Mouse (Mus musculus) MEL (cell line): ENCODE results near the gene Dll1. TPM values are rescaled to one million over a fixed set of nuclear protein-coding genes. Genes with fewer than 3 reads are reported as not detected.

ENCODE experiments used
- DNase-seq: peaks from one replicate; pipeline ENCODE4 v3.0.0; 2011; ENCODE audit warnings: low read depth, low spot score
- H3K27ac ChIP-seq: 2 replicates; pipeline ENCODE4 v1.5.1; 2012; ENCODE audit warnings: low read depth, mild to moderate bottlenecking, control low read depth, low read length, moderate library complexity; ENCODE audit not compliant: control insufficient read depth
- H3K27me3 ChIP-seq, 2 experiments: fragments of 150-350 bp in 1 of 2; sonication (generic) in 1 of 2; 2 replicates each; pipeline ENCODE4 v1.6.1; 2012; ENCODE audit warnings: low read length in 2 of 2, mild to moderate bottlenecking in 2 of 2, improper control_type of control experiment in 1 of 2, moderate library complexity in 1 of 2; ENCODE audit not compliant: insufficient read depth in 2 of 2, control insufficient read depth in 1 of 2
- H3K36me3 ChIP-seq, 2 experiments: 2 replicates each; pipeline ENCODE4 v1.6.1; 2012 to 2014; ENCODE audit warnings: low read length in 2 of 2, improper control_type of control experiment in 1 of 2, inconsistent platforms in 1 of 2, mild to moderate bottlenecking in 1 of 2; ENCODE audit not compliant: insufficient read depth in 2 of 2, control insufficient read depth in 1 of 2
- H3K4me1 ChIP-seq, 2 experiments: fragments of 150-350 bp in 1 of 2; sonication (generic) in 1 of 2; 2 replicates each; pipeline ENCODE4 v1.6.1; 2012; ENCODE audit warnings: low read length in 2 of 2, improper control_type of control experiment in 1 of 2, mild to moderate bottlenecking in 1 of 2; ENCODE audit not compliant: insufficient read depth in 2 of 2, control insufficient read depth in 1 of 2
- H3K4me3 ChIP-seq, 2 experiments: fragments of 150-350 bp in 1 of 2; sonication (generic) in 1 of 2; 2 replicates each; pipeline ENCODE4 v1.5.1; 2012; ENCODE audit warnings: low read depth in 2 of 2, low read length in 2 of 2, mild to moderate bottlenecking in 2 of 2, moderate library complexity in 2 of 2, control low read depth in 1 of 2, improper control_type of control experiment in 1 of 2; ENCODE audit not compliant: control insufficient read depth in 1 of 2, insufficient read depth in 1 of 2
- H3K79me2 ChIP-seq: 2 replicates; pipeline ENCODE4 v1.6.1; 2012; ENCODE audit warnings: mild to moderate bottlenecking, low read length, moderate library complexity; ENCODE audit not compliant: control insufficient read depth, poor library complexity, insufficient read depth
- H3K9ac ChIP-seq: 2 replicates; pipeline ENCODE4 v1.6.1; 2012; ENCODE audit warnings: low read depth, mild to moderate bottlenecking, control low read depth, low read length, moderate library complexity; ENCODE audit not compliant: control insufficient read depth, poor library complexity, severe bottlenecking
- H3K9me3 ChIP-seq: fragments of 150-350 bp; sonication (generic); replicated peaks from 2 replicates; pipeline ENCODE4 v1.6.1; 2012; ENCODE audit warnings: mild to moderate bottlenecking, low read length, improper control_type of control experiment, moderate library complexity; ENCODE audit not compliant: insufficient read depth
- BHLHE40 ChIP-seq: IDR thresholded peaks from 2 replicates; pipeline ENCODE4 v1.6.1; 2012; ENCODE audit warnings: low read depth, mild to moderate bottlenecking, inconsistent platforms, low read length, improper control_type of control experiment, borderline replicate concordance
- CHD1 ChIP-seq: IDR thresholded peaks from 2 replicates; pipeline ENCODE4 v1.6.1; 2012; ENCODE audit warnings: low read depth, mild to moderate bottlenecking, inconsistent platforms, low read length, improper control_type of control experiment
- CHD2 ChIP-seq: IDR thresholded peaks from 2 replicates; pipeline ENCODE4 v1.6.1; 2011; ENCODE audit warnings: low read length, improper control_type of control experiment
- CTCF ChIP-seq, 3 experiments: IDR thresholded peaks in 2 of 3; conservative IDR thresholded peaks in 1 of 3; 2 replicates each; pipeline ENCODE4 v1.5.1; 2011 to 2012; ENCODE audit warnings: low read length in 3 of 3, low read depth in 2 of 3, mild to moderate bottlenecking in 2 of 3, improper control_type of control experiment in 1 of 3, inconsistent platforms in 1 of 3, mixed read lengths in 1 of 3, moderate library complexity in 1 of 3; ENCODE audit not compliant: control insufficient read depth in 1 of 3, insufficient read depth in 1 of 3, poor library complexity in 1 of 3, severe bottlenecking in 1 of 3
- ELF1 ChIP-seq: IDR thresholded peaks from 2 replicates; pipeline ENCODE4 v1.6.1; 2014; ENCODE audit warnings: low read depth, mild to moderate bottlenecking, inconsistent platforms, low read length, improper control_type of control experiment, moderate library complexity
- EP300 ChIP-seq, 2 experiments: IDR thresholded peaks; 2 replicates each; pipeline ENCODE4 v1.6.1; 2011; ENCODE audit warnings: improper control_type of control experiment in 2 of 2, low read length in 2 of 2, low read depth in 1 of 2, mild to moderate bottlenecking in 1 of 2
- ETS1 ChIP-seq: IDR thresholded peaks from 2 replicates; pipeline ENCODE4 v1.6.1; 2012; ENCODE audit warnings: low read depth, mild to moderate bottlenecking, inconsistent platforms, low read length, improper control_type of control experiment, moderate library complexity
- GABPA ChIP-seq: IDR thresholded peaks from 2 replicates; pipeline ENCODE4 v1.6.1; 2012; ENCODE audit warnings: low read depth, mild to moderate bottlenecking, inconsistent platforms, low read length, improper control_type of control experiment, moderate library complexity
- GATA1 ChIP-seq: IDR thresholded peaks from 2 replicates; pipeline ENCODE4 v1.6.1; 2011; ENCODE audit warnings: low read depth, low read length, improper control_type of control experiment
- HCFC1 ChIP-seq: IDR thresholded peaks from 2 replicates; pipeline ENCODE4 v1.6.1; 2012; ENCODE audit warnings: low read depth, mild to moderate bottlenecking, inconsistent platforms, low read length, improper control_type of control experiment, moderate library complexity
- KAT2A ChIP-seq: conservative IDR thresholded peaks from 2 replicates; pipeline ENCODE4 v1.6.1; 2012; ENCODE audit warnings: low read depth, low read length, improper control_type of control experiment, inconsistent platforms
- MAFK ChIP-seq: IDR thresholded peaks from 2 replicates; pipeline ENCODE4 v1.6.1; 2011; ENCODE audit warnings: low read depth, mild to moderate bottlenecking, low read length, improper control_type of control experiment, borderline replicate concordance
- MAZ ChIP-seq: IDR thresholded peaks from 2 replicates; pipeline ENCODE4 v1.6.1; 2012; ENCODE audit warnings: low read depth, mild to moderate bottlenecking, inconsistent platforms, low read length, improper control_type of control experiment
- MXI1 ChIP-seq: IDR thresholded peaks from 2 replicates; pipeline ENCODE4 v1.6.1; 2011; ENCODE audit warnings: mild to moderate bottlenecking, low read depth, low read length, improper control_type of control experiment
- NELFE ChIP-seq: IDR thresholded peaks from 2 replicates; pipeline ENCODE4 v1.6.1; 2011; ENCODE audit warnings: low read depth, low read length, improper control_type of control experiment
- NRF1 ChIP-seq: IDR thresholded peaks from 2 replicates; pipeline ENCODE4 v1.6.1; 2014; ENCODE audit warnings: low read depth, mild to moderate bottlenecking, inconsistent platforms, low read length, improper control_type of control experiment, moderate library complexity; ENCODE audit not compliant: poor library complexity, insufficient read depth, severe bottlenecking
- POLR2A ChIP-seq, 2 experiments: IDR thresholded peaks; 2 replicates each; pipeline ENCODE4 v1.6.1; 2011 to 2012; ENCODE audit warnings: low read length in 2 of 2, mild to moderate bottlenecking in 2 of 2, control low read depth in 1 of 2, improper control_type of control experiment in 1 of 2, low read depth in 1 of 2, moderate library complexity in 1 of 2; ENCODE audit not compliant: control insufficient read depth in 1 of 2, insufficient read depth in 1 of 2, poor library complexity in 1 of 2
- POLR2AphosphoS2 ChIP-seq: IDR thresholded peaks from 2 replicates; pipeline ENCODE4 v1.6.1; 2011; ENCODE audit warnings: low read length, improper control_type of control experiment
- RAD21 ChIP-seq: IDR thresholded peaks from 2 replicates; pipeline ENCODE4 v1.6.1; 2011; ENCODE audit warnings: mild to moderate bottlenecking, low read depth, low read length, improper control_type of control experiment
- SIN3A ChIP-seq: IDR thresholded peaks from 2 replicates; pipeline ENCODE4 v1.6.1; 2012; ENCODE audit warnings: low read length, improper control_type of control experiment, inconsistent platforms
- SMC3 ChIP-seq: IDR thresholded peaks from 2 replicates; pipeline ENCODE4 v1.6.1; 2011; ENCODE audit warnings: low read depth, low read length, improper control_type of control experiment
- UBTF ChIP-seq: IDR thresholded peaks from 2 replicates; pipeline ENCODE4 v1.6.1; 2012; ENCODE audit warnings: low read depth, mild to moderate bottlenecking, inconsistent platforms, low read length, improper control_type of control experiment, moderate library complexity, borderline replicate concordance; ENCODE audit not compliant: insufficient read depth
- USF1 ChIP-seq: IDR thresholded peaks from 2 replicates; pipeline ENCODE4 v1.6.1; 2014; ENCODE audit warnings: low read depth, mild to moderate bottlenecking, inconsistent platforms, low read length, improper control_type of control experiment, moderate library complexity
- USF2 ChIP-seq, 2 experiments: IDR thresholded peaks; 2 replicates each; pipeline ENCODE4 v1.6.1; 2011 to 2012; ENCODE audit warnings: improper control_type of control experiment in 2 of 2, low read length in 2 of 2, borderline replicate concordance in 1 of 2, inconsistent platforms in 1 of 2, low read depth in 1 of 2, mild to moderate bottlenecking in 1 of 2; ENCODE audit not compliant: insufficient read depth in 1 of 2
- ZC3H11A ChIP-seq: IDR thresholded peaks from 2 replicates; pipeline ENCODE4 v1.6.1; 2012; ENCODE audit warnings: low read depth, mild to moderate bottlenecking, inconsistent platforms, low read length, improper control_type of control experiment
- ZMIZ1 ChIP-seq: IDR thresholded peaks from 2 replicates; pipeline ENCODE4 v1.6.1; 2012; ENCODE audit warnings: low read depth, mild to moderate bottlenecking, inconsistent platforms, low read length, improper control_type of control experiment, moderate library complexity
- polyA plus RNA-seq, 2 experiments: library from polyadenylated mRNA; stranded (reverse) in 1 of 2; unstranded in 1 of 2; fragments of >175 nt in 1 of 2; fragments of >200 nt in 1 of 2; gene quantifications; 2 replicates each; pipeline versions ENCODE4 v1.2.1 to v1.2.4; 2012; ENCODE audit warnings: low replicate concordance in 2 of 2, low read depth in 1 of 2; ENCODE audit not compliant: insufficient read length in 2 of 2, insufficient read depth in 1 of 2, missing spikeins in 1 of 2
- total RNA-seq: library from RNA; depleted of rRNA; stranded (reverse); fragments of 300-350 nt; gene quantifications from 2 replicates; pipeline ENCODE4 v1.2.3, GENCODE M21; 2012

Dll1 gene
- total and polyA plus RNA-seq, 3 experiments: not detected

DNA sequence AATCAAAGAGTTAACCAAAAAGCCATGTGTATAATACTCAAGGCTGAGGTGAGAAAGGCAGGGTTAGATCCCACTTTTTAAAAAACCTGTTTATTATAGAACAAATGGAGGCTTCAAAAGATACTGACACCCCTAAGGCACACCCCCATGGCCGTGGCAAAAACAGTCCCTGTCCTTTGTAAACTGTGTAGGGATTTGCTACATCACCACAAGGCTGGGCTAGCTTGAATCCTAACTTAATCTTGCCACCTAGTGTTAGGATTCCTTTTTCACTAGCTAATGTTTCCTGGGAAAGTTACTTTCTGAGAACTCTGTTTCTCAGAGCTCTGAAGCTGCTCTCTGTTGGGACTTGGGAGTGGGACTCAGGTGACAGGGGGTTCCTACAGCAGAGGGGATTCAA, 1.2 kb upstream of the Dll1 start:
- Histone ChIP-seq H3K79me2 (no peaks in the 10 kb centered on the region), H3K9ac (no peak overlapping the region), H3K4me3 (no peak overlapping the region), H3K27me3 (no peaks in the 10 kb centered on the region; a peak in 1 of 4 replicates), H3K36me3 (no peaks in the 10 kb centered on the region), H3K27ac (no peak overlapping the region), H3K9me3 (no peaks in the 10 kb centered on the region), H3K4me1 (no peaks in the 10 kb centered on the region)
- TF ChIP-seq POLR2A (IDR thresholded peaks at IDR 0.05; ENCODE audit: control insufficient read depth in 1 of 2, insufficient read depth in 1 of 2, low read depth in 1 of 2, low read length in 2 of 2, poor library complexity in 1 of 2) (no peak), RAD21 (no peak), ZMIZ1 (no peak), MAZ (no peak), ELF1 (no peak), SIN3A (no peak), UBTF (no peak), USF2 (IDR thresholded peaks at IDR 0.05; ENCODE audit: borderline replicate concordance in 1 of 2, insufficient read depth in 1 of 2, low read depth in 1 of 2, low read length in 2 of 2) (no peak)
- no peak for DNase-seq

DNA sequence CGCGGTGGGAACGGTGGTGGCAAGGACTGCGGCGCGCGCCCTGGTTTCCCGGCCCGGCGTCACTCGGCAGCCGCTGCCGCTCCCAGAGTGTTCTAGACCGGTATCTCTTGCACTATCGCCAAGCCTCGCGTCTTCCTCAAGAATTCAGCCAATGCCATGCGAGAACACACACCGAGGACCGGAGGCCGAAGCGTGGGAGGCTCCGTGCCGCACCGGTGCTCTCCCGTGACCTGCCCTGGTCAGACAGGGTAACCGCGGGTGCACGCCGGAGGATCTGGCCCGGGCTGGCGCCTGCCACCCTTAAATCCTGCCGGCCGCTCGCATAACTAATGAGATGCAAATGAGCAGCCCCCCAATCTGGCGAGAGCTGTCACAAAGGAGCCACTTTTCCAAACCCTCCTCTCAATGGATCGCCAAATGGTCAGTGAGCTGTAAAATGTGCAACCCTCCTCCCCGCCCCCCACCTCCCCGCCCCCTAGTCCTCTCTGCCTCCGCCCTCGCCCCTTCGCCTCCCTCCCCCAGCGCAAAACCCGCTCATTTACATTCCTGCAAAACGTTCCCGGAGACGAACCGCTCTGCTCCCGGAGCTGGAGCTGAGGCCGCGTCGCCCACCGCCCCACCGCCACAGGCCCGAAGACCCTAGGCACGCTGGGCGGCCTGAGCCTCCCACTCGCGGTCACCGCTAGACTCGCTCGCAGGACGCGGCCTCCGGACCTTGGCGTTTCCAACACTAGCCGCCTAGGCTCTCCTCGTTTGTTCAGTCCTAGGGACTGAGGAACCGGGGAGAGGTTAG, 775 bp downstream of the Dll1 start:
- Histone ChIP-seq H3K4me1 (no peaks in the 10 kb centered on the region), H3K9ac (no peak overlapping the region)
- TF ChIP-seq GABPA (no peak), ZC3H11A (no peak), USF2 (IDR thresholded peaks at IDR 0.05; ENCODE audit: borderline replicate concordance in 1 of 2, insufficient read depth in 1 of 2, low read depth in 1 of 2, low read length in 2 of 2) (no peak), CHD1 (no peak), KAT2A (no peak), ETS1 (no peak), NELFE (no peak), SMC3 (no peak), NRF1 (no peak), GATA1 (no peak), MAFK (no peak), EP300 (IDR thresholded peaks at IDR 0.05; ENCODE audit: low read depth in 1 of 2, low read length in 2 of 2) (no peak), POLR2AphosphoS2 (no peak), CTCF (IDR thresholded peaks at IDR 0.05 in 2 of 3, conservative IDR thresholded peaks at IDR 0.05 in 1 of 3; ENCODE audit: control insufficient read depth in 1 of 3, insufficient read depth in 1 of 3, low read depth in 2 of 3, low read length in 3 of 3, poor library complexity in 1 of 3, severe bottlenecking in 1 of 3) (no peak), CHD2 (no peak), HCFC1 (no peak), USF1 (no peak), MXI1 (no peak), BHLHE40 (no peak), MAZ (no peak)
- TF ChIP-seq, all 39 proteins: peak for 0
- H3K79me2 ChIP-seq: no peaks in the 10 kb centered on the region
- H3K36me3 ChIP-seq: no peaks in the 10 kb centered on the region
- H3K9me3 ChIP-seq: no peaks in the 10 kb centered on the region
- no peaks in the 10 kb centered on the region for H3K27me3 ChIP-seq
- no peak for DNase-seq
- H3K27ac ChIP-seq: no peak overlapping the region
- H3K4me3 ChIP-seq: no peak overlapping the region
